Mouse (Mus musculus): ENCODE measurements around the gene Csmd2. TPM values are rescaled to one million over a fixed set of nuclear protein-coding genes. Genes with fewer than 3 reads are reported as not detected.
"Not testable (repeated sequence)": the region's sequence is repeated elsewhere in the genome, so short reads cannot be mapped to it uniquely, and the experiment has no call there.

Csmd2 gene
- total RNA-seq, 4 experiments from 2014 or later = not detected

DNA sequence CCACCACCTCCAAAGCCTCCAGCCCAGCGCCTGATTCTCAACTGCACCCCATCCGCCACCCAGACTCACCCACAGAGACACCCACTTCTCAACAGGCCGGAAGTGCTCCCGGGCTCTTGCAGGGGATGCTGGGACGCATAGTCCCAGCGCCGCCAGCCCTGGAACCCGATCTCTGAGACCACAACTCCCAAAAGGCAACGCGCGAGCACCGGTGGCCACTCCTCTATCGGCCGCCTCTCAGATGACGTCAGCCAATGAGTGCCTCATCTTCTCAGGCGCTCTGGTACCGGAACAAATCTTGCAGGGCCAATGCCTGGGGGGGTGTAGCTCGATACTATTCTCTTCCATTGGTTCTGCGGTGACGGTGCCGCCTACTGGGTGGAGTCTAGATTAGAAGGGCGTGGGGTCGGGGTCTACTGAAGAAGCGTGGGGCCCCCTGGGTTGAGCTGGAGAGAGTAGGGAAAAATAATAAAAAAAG lies 622.3 kb downstream of the Csmd2 start, which contains the start of gene Zscan20:
Gene Zscan20, minus strand, starts transcription at position 174 of the 478 bp plus-strand sequence.
- peak; percentile 93 to 96 for DNase-seq (ENCODE audit: low spot score in 2 of 2)

DNA sequence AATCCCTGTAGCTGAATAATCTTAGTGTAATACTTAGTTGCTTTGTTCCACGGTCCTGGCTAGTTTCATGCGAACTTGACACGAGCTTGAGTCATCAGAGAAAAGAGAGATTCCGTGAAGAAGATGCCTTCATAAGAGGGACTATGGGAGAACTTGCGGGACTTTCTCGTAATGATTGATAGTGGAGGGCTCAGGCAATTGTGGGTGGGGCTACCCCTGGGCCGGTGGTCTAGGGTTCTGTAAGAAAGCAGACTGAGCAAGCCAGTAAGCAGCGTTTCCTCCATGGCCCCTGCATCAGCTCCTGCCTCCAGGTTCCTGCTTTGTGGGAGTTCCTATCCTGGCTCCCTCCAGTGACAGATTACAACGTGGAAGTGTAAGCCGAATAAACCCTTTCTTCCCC lies 623.0 kb downstream of the Csmd2 start:
- DNase-seq (ENCODE audit: low spot score in 2 of 2) = no peak

DNA sequence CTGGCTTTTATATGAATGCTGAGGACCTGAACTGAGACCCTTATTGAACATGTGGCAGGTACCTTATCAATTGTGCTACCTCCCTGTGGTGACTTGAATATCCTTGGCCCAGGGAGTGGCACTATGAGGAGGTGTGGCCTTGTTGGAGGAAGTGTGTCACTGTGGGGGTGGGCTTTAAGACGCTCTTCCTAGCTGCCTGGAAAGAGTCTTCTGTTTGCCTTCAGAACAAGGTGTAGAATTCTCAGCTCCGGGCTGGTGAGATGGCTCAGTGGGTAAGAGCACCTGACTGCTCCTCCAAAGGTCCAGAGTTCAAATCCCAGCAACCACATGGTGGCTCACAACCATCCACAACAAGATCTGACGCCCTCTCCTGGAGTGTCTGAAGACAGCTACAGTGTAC lies 624.1 kb downstream of the Csmd2 start:
- not testable (repeated sequence) for DNase-seq (ENCODE audit: low spot score in 2 of 2)

DNA sequence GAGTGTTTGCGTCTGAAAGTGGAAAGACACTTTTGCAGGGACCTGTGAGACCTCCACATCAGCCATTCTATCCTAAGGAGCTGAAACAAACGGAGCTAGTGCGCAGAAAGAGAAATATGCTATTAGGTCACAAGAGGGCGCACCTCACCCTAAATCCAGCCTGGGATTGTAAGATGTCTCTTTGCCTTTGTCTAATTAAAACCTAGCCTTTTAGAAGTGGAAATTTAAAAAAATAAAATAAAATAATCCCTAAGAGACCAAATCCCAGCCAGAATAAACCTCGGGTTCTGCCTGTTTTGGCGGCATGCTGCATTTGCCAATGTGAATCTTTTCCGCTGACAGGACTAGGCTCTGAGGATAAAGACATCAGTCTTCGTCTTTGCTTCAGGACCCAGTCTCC lies 625.7 kb downstream of the Csmd2 start:
- no peak for DNase-seq (ENCODE audit: low spot score in 2 of 2)

DNA sequence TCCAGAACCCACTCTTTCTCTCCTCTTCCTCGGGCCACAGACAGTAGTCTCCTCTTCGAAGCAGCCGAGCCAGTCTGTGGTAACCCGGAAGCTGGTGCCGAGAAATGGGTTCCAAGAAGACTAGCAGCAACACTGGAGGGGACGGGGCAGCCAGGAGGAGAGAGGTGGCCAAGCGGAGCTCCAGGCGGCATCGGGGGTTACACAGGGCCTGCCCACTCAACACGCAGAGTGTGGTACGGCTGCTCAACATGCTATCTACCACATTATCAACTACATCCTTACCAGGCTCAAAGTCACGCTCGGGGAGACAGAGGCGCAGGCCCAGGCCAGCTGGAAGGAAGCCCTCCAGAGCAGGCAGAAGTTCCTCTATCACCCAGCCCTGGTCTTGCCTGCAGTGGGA lies 628.1 kb downstream of the Csmd2 start:
- DNase-seq (ENCODE audit: low spot score in 2 of 2) = no peak

Other genes starting within 250 kb of the Csmd2 start
- gene CK137956, start 16.9 kb upstream of the Csmd2 start, total RNA-seq (2022) = not detected